Comparison of ENCODE assay signal across 28 mouse cellular contexts in genomic region chr4:33957398-33957797, GRCm38 (mm10). TPM values are rescaled to one million over a fixed set of nuclear protein-coding genes. Genes with fewer than 3 reads are reported as not detected.
"Had no signal": no experiment of that assay in that cellular context is flagged by ENCODE, and none has a peak within 500 bp of the region (broad histone marks: within the 10 kb centered on the region; RNA-seq: fewer than 3 reads in every experiment).

No protein-coding gene starts in this region.

- H3K9me3 ChIP-seq: hindbrain, embryonic 10.5 days; intestine, embryonic 15.5 days; kidney, embryonic 15.5 days; limb, embryonic 13.5 days; limb, embryonic 15.5 days; liver, embryonic 12.5 days had no signal

- H3K4me3 ChIP-seq: heart, adult 2 months; hindbrain, embryonic 10.5 days; hindbrain, embryonic 12.5 days; intestine, embryonic 15.5 days; kidney, embryonic 15.5 days; limb, embryonic 13.5 days; limb, embryonic 15.5 days; liver, embryonic 12.5 days had no signal

- H3K27me3 ChIP-seq: hindbrain, embryonic 12.5 days; intestine, embryonic 15.5 days; kidney, embryonic 15.5 days; limb, embryonic 13.5 days; limb, embryonic 15.5 days; liver, embryonic 12.5 days had no signal

- H3K4me1 ChIP-seq: intestine, embryonic 15.5 days; kidney, embryonic 15.5 days; limb, embryonic 13.5 days; limb, embryonic 15.5 days; liver, embryonic 12.5 days had no signal

- DNase-seq: gastrocnemius, postnatal 10 days; gastrocnemius, postnatal 25 days; heart, adult 2 months; heart, postnatal 10 days; heart, postnatal 4 days; kidney, adult 18-20 months; kidney, adult 9 months; kidney, postnatal 14 days; kidney, postnatal 36 days; layer of hippocampus, adult 9-11 months; layer of hippocampus, postnatal 36 days; left cerebral cortex, postnatal 4 days had no signal

- H3K9ac ChIP-seq: hindbrain, embryonic 12.5 days; hindbrain, embryonic 14.5 days; intestine, embryonic 15.5 days; kidney, embryonic 15.5 days; limb, embryonic 13.5 days; limb, embryonic 15.5 days; liver, embryonic 12.5 days; liver, embryonic 14.5 days had no signal

- H3K27ac ChIP-seq: heart, adult 2 months; hindbrain, embryonic 10.5 days; hindbrain, embryonic 12.5 days; hindbrain, embryonic 14.5 days; intestine, embryonic 15.5 days; kidney, embryonic 15.5 days; kidney, postnatal 0 days; limb, embryonic 13.5 days; limb, embryonic 15.5 days; liver, embryonic 12.5 days; liver, embryonic 14.5 days had no signal

- ATAC-seq: hindbrain, embryonic 16.5 days; inflammation-experienced regulatory T-cells, adult 6 months; intestine, embryonic 15.5 days; intestine, postnatal 0 days; liver, embryonic 12.5 days had no signal

- H3K4me2 ChIP-seq: heart, embryonic 11.5 days; hindbrain, embryonic 12.5 days; hindbrain, embryonic 14.5 days; intestine, embryonic 15.5 days; kidney, embryonic 15.5 days; limb, embryonic 13.5 days; limb, embryonic 15.5 days; liver, embryonic 12.5 days had no signal

- H3K36me3 ChIP-seq: hindbrain, embryonic 10.5 days; hindbrain, embryonic 12.5 days; intestine, embryonic 15.5 days; kidney, embryonic 15.5 days; limb, embryonic 13.5 days; limb, embryonic 15.5 days; liver, embryonic 12.5 days had no signal

RNA-seq across cellular contexts. Expression of gene Cnr1, which starts 33.0 kb away (rescaled TPM):
- total RNA-seq: granulocyte monocyte progenitor cell, adult 5-6 weeks; liver, adult 2 months had no signal
- polyA plus RNA-seq: inflammation-experienced regulatory T-cells, adult 6 months; liver, adult 2 months had no signal
